Mouse (Mus musculus): Measurements from ENCODE around the gene Gdpd2.

Gene Gdpd2

GRCm38 (mm10) chrX:100778397-100778796, 48.7 kb downstream of the Gdpd2 start:
- DNase-seq: no peak
